Mouse (Mus musculus) stomach, embryonic 14.5 days (tissue): ENCODE results near the gene Eif1ad. TPM values are rescaled to one million over a fixed set of nuclear protein-coding genes. Genes with fewer than 3 reads are reported as not detected.

Experiments used
- ATAC-seq: fragments of 200-750 bp; cut with Nextera tagmentation; 2 replicates; pipeline ENCODE4 v1.8.0; 2017; ENCODE audit warnings: low read depth, moderate TSS enrichment; ENCODE audit not compliant: insufficient number of reproducible peaks, insufficient read depth, low FRiP score
- H3K27ac ChIP-seq: fragments of 300-500 bp; sonication (generic); 2 replicates; pipeline ENCODE4 v1.5.1; 2014; ENCODE audit warnings: mild to moderate bottlenecking, low read length, moderate library complexity, mixed read lengths
- H3K27me3 ChIP-seq: fragments of 300-500 bp; sonication (generic); 2 replicates; pipeline ENCODE4 v1.6.1; 2014; ENCODE audit warnings: low read length, control low read depth, mixed read lengths; ENCODE audit not compliant: control insufficient read depth, insufficient read depth
- H3K36me3 ChIP-seq: fragments of 300-500 bp; sonication (generic); 2 replicates; pipeline ENCODE4 v1.6.1; 2014; ENCODE audit warnings: mild to moderate bottlenecking, control low read depth, low read length, moderate library complexity, mixed read lengths; ENCODE audit not compliant: control insufficient read depth, insufficient read depth
- H3K4me1 ChIP-seq: fragments of 300-500 bp; sonication (generic); 2 replicates; pipeline ENCODE4 v1.6.1; 2014; ENCODE audit warnings: low read length, control low read depth, mixed read lengths; ENCODE audit not compliant: control insufficient read depth, insufficient read depth
- H3K4me2 ChIP-seq: fragments of 300-500 bp; sonication (generic); replicated peaks from 2 replicates; pipeline ENCODE4 v1.6.1; 2014; ENCODE audit warnings: low read depth, low read length, control low read depth
- H3K4me3 ChIP-seq: fragments of 300-500 bp; sonication (generic); 2 replicates; pipeline ENCODE4 v1.5.1; 2014; ENCODE audit warnings: low read depth, low read length, control low read depth
- H3K9ac ChIP-seq: fragments of 300-500 bp; sonication (generic); replicated peaks from 2 replicates; pipeline ENCODE4 v1.6.1; 2014; ENCODE audit warnings: low read depth, mild to moderate bottlenecking, control low read depth, low read length, moderate library complexity, mixed read lengths
- H3K9me3 ChIP-seq: fragments of 300-500 bp; sonication (generic); 2 replicates; pipeline ENCODE4 v1.6.1; 2016; ENCODE audit warnings: low read depth, low read length, control low read depth; ENCODE audit not compliant: control insufficient read depth
- WGBS: fragments of 180-500 bp; shearing (Covaris S2); extraction: QIAGEN DNeasy Blood & Tissue Kit; methylation state at CpG from one replicate; pipeline ENCODE4 v1.1.7; 2014; 5-methylcytosine and 5-hydroxymethylcytosine counted together
- polyA plus RNA-seq: library from polyadenylated mRNA; unstranded; fragments of >200 nt; fragmentation: Nextera tagmentation; extraction: Ambion mirVana; gene quantifications from 2 replicates; pipeline ENCODE4 v1.2.1, GENCODE M21; 2014

Gene Eif1ad
- polyA plus RNA-seq, 1 experiment from 2014 or later: 45.9 TPM

DNA sequence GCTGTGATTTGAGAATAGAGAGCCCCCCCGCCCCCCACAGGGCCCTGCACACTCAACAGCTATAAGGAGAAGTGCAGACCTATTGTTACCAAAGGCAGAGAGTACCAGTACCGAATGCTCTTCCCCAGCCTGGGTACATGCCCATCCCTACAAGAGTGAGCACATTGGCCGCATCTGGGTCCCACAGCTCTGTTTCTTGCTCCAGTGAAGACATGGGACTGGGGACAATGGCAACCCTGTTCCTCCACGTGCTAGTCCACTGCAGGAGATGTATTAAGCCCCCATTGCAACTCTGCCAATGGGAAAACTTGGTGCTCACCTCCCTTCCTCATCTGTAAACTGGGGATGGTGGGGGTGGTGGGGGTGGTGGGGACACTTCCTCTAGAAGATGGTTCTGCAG, 47.3 kb downstream of the Eif1ad start:
- ATAC-seq: no peak
- H3K4me3 ChIP-seq: no peak overlapping the region
- no peak overlapping the region for H3K27ac ChIP-seq
- 0 out of 2 replicates have a peak, but pooled peaks cover 2% of the 10 kb centered on the region for H3K36me3 ChIP-seq
- 79% methylated on average over 4 of the region's 4 CpGs for WGBS
- no peaks in the 10 kb centered on the region for H3K9me3 ChIP-seq
- H3K9ac ChIP-seq: no peak overlapping the region
- no peak overlapping the region for H3K4me2 ChIP-seq
- no peaks in the 10 kb centered on the region for H3K27me3 ChIP-seq
- H3K4me1 ChIP-seq: no peaks in the 10 kb centered on the region

DNA sequence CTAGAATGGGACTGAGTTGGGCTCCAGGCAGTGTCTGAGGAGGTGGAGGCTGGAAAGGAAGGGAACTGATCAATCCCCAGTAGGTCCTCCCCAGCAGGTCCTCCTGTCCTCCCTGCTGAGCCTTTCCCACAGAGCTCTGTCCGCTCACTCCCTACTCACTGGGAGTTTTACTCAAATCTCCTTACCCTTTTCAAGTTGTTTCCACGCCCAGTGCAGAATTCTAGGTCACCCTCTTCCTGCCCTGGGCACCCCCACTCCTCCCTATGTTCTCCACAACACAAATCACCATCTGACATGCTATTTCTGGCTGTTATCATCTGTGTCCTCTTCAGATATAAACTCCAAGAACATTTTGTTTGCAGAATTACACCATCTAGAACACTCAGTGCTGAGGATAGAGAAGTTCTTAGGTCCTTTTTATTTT, 48.0 kb downstream of the Eif1ad start:
- H3K4me2 ChIP-seq: no peak overlapping the region
- H3K9ac ChIP-seq: no peak overlapping the region
- H3K9me3 ChIP-seq: no peaks in the 10 kb centered on the region
- 65% methylated on average over 2 of the region's 2 CpGs for WGBS
- no peak overlapping the region for H3K27ac ChIP-seq
- H3K27me3 ChIP-seq: no peaks in the 10 kb centered on the region
- no peaks in the 10 kb centered on the region for H3K4me1 ChIP-seq
- no peak for ATAC-seq
- H3K4me3 ChIP-seq: no peak overlapping the region
- no peaks in the 10 kb centered on the region; the same call in 1 of the 2 replicates for H3K36me3 ChIP-seq

GRCm38 (mm10) chr19:5418750-5419466, 52.4 kb downstream of the Eif1ad start:
- no peak overlapping the region for H3K9ac ChIP-seq
- ATAC-seq: no peak
- H3K27me3 ChIP-seq: no peaks in the 10 kb centered on the region
- no peak overlapping the region for H3K27ac ChIP-seq
- WGBS: 90% methylated on average over 8 of the region's 8 CpGs
- H3K4me1 ChIP-seq: peaks cover 10% of the 10 kb centered on the region; the same call in 1 of the 2 replicates
- H3K4me3 ChIP-seq: no peak overlapping the region
- peaks cover 6% of the 10 kb centered on the region; the same call in 1 of the 2 replicates for H3K36me3 ChIP-seq
- no peak overlapping the region for H3K4me2 ChIP-seq
- H3K9me3 ChIP-seq: no peaks in the 10 kb centered on the region

- Histone ChIP-seq H3K27ac (no peak overlapping the region), H3K9me3 (no peaks in the 10 kb centered on the region), H3K4me3 (no peak overlapping the region), H3K27me3 (no peaks in the 10 kb centered on the region), H3K4me1 (peaks cover 10% of the 10 kb centered on the region; the same call in 1 of the 2 replicates), H3K4me2 (no peak overlapping the region), H3K9ac (no peak overlapping the region), H3K36me3 (peaks cover 6% of the 10 kb centered on the region; the same call in 1 of the 2 replicates)
- WGBS: 87% methylated on average over 9 of the region's 9 CpGs
- ATAC-seq: no peak
Observed at GRCm38 (mm10) chr19:5419630-5420029, 53.1 kb downstream of the Eif1ad start.

DNA sequence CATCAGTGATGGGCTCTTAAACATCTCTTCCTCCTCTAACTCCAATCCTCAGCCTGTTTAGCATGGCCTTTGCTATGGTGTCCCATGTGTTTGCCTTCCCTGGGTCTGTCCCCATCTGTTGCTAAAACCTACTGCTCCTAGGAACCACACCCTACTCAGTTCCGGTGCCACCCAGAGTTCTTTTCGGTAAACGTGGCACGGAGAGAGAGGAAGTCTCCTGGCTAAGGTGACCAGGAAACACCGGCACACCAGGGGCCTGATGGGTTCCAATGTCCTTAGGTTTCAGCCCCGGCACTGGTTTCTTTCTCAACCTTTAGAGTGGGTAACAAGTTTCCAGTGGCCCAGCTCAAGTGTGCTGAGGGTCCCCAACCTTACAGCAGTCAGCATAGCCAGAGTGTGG, 54.0 kb downstream of the Eif1ad start:
- WGBS: 93% methylated on average over 6 of the region's 6 CpGs
- Histone ChIP-seq H3K4me2 (no peak overlapping the region), H3K27ac (no peak overlapping the region), H3K9me3 (no peaks in the 10 kb centered on the region), H3K27me3 (no peaks in the 10 kb centered on the region), H3K4me1 (peaks cover 10% of the 10 kb centered on the region; the same call in 1 of the 2 replicates), H3K36me3 (peaks cover 6% of the 10 kb centered on the region; the same call in 1 of the 2 replicates), H3K4me3 (no peak overlapping the region), H3K9ac (no peak overlapping the region)
- no peak for ATAC-seq

Other genes starting within 250 kb of the Eif1ad start
- gene Klc2, start 248.2 kb upstream of the Eif1ad start, polyA plus RNA-seq: 15.7 and 15.9 TPM in 2 replicates
- 23.5 and 23.7 TPM in 2 replicates for gene Pacs1, start 93.6 kb upstream of the Eif1ad start, polyA plus RNA-seq
- gene Sf3b2, start 71.3 kb upstream of the Eif1ad start, polyA plus RNA-seq: 325 and 343 TPM in 2 replicates
- 3.1 and 3.3 TPM in 2 replicates for gene Gal3st3, start 68.4 kb upstream of the Eif1ad start, polyA plus RNA-seq
- not detected in 2 replicates for gene Catsper1, start 31.0 kb upstream of the Eif1ad start, polyA plus RNA-seq
- gene Cst6, start 17.2 kb upstream of the Eif1ad start, polyA plus RNA-seq: 0.78 and 1.5 TPM in 2 replicates
- 434 and 456 TPM in 2 replicates for gene Banf1, start 427 bp downstream of the Eif1ad start, polyA plus RNA-seq
- gene Sart1, start 22.0 kb downstream of the Eif1ad start, polyA plus RNA-seq: 56.3 and 65.0 TPM in 2 replicates
- gene Tsga10ip, start 35.8 kb downstream of the Eif1ad start, polyA plus RNA-seq: 2.0 TPM in 1 of 2 replicates, not detected in the other
- 191 and 198 TPM in 2 replicates for gene Drap1, start 58.2 kb downstream of the Eif1ad start, polyA plus RNA-seq
- gene AI837181, start 58.4 kb downstream of the Eif1ad start, polyA plus RNA-seq: 35.8 and 39.2 TPM in 2 replicates
- gene Fosl1, start 80.8 kb downstream of the Eif1ad start, polyA plus RNA-seq: not detected in 2 replicates
- gene Ccdc85b, start 91.2 kb downstream of the Eif1ad start, polyA plus RNA-seq: 6.8 and 7.8 TPM in 2 replicates
- 126 and 130 TPM in 2 replicates for gene Fibp, start 93.9 kb downstream of the Eif1ad start, polyA plus RNA-seq
- 1.5 and 2.3 TPM in 2 replicates for gene Ctsw, start 101.8 kb downstream of the Eif1ad start, polyA plus RNA-seq
- gene Efemp2, start 107.2 kb downstream of the Eif1ad start, polyA plus RNA-seq: 177 and 179 TPM in 2 replicates
- gene Mus81, start 121.7 kb downstream of the Eif1ad start, polyA plus RNA-seq: 41.2 and 46.6 TPM in 2 replicates
- 2,904 and 2,937 TPM in 2 replicates for gene Cfl1, start 123.7 kb downstream of the Eif1ad start, polyA plus RNA-seq
- 0.25 and 0.42 TPM in 2 replicates for gene 1700020D05Rik, start 137.0 kb downstream of the Eif1ad start, polyA plus RNA-seq
- gene Snx32, start 143.8 kb downstream of the Eif1ad start, polyA plus RNA-seq: 12.4 and 13.0 TPM in 2 replicates
- 11.2 and 11.5 TPM in 2 replicates for gene Ovol1, start 193.9 kb downstream of the Eif1ad start, polyA plus RNA-seq
- gene Ap5b1, start 201.3 kb downstream of the Eif1ad start, polyA plus RNA-seq: 5.5 and 6.1 TPM in 2 replicates
- gene Rnaseh2c, start 235.1 kb downstream of the Eif1ad start, polyA plus RNA-seq: 113 and 119 TPM in 2 replicates
- 30.5 and 37.0 TPM in 2 replicates for gene Kat5, start 243.5 kb downstream of the Eif1ad start, polyA plus RNA-seq